Mouse (Mus musculus): ENCODE results near the gene Ctsd. TPM values are rescaled to one million over a fixed set of nuclear protein-coding genes. Genes with fewer than 3 reads are reported as not detected.

Ctsd gene
- total and polyA plus RNA-seq, 3 experiments = 61.2 to 107 (median 104) TPM

DNA sequence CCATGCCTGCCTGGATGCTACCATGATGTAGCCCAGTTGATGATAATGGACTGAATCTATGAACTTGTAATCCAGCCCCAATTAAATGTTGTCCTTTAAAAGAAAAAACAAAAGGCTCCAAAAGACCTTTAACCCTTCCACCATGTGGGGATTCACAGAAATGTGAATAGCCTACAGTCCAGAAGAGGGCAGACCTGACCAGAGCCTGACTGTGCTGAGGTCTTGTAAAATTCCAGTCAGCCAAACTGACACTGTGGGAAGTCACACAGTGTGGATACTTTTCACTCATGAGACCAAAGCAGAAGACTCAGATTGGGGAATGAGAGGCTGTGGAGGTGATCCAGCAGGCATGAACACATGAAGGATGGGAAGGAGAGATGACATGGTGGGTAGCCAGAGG is 27.1 kb downstream of the Ctsd start:
- in situ Hi-C loops (cut with MboI; ENCODE audit: low pct_ligation_motif_present, low pct_unique_long_range_greater_than_20kb, low sequenced_read_pairs) = no loop called here
- H3K36me3 ChIP-seq (replicated peaks in 1 of 2; ENCODE audit: control insufficient read depth in 1 of 2, insufficient read depth in 1 of 2, low read length in 1 of 2) = no peaks in the 10 kb centered on the region
- DNase-seq (ENCODE audit: extremely low read depth) = no peak
- TF ChIP-seq SMC3 (IDR thresholded peaks at IDR 0.05; ENCODE audit: low read depth, low read length) (peak; percentile 22; the same call in 1 of the 2 replicates), RAD21 (IDR thresholded peaks at IDR 0.05; ENCODE audit: low read depth, low read length) (peak; percentile 28), ZC3H11A (IDR thresholded peaks at IDR 0.05; ENCODE audit: low read depth, low read length) (no peak), CTCF (conservative IDR thresholded peaks at IDR 0.05 in 1 of 2, IDR thresholded peaks at IDR 0.05 in 1 of 2; ENCODE audit: low read depth in 2 of 2, low read length in 2 of 2) (peak in 1 of 2 experiments; percentile 35; a peak in 2 of 4 replicates)
- H3K9ac ChIP-seq (ENCODE audit: insufficient read depth, low read depth) = no peak overlapping the region
- no peak overlapping the region for H3K27ac ChIP-seq (ENCODE audit: insufficient read depth, low read depth)
- dilution Hi-C loops (cut with MboI; ENCODE audit: extremely low pct_ligation_motif_present, extremely low pct_unique_long_range_greater_than_20kb, low sequenced_read_pairs) = no loop called here
- H3K4me3 ChIP-seq (replicated peaks in 1 of 3; ENCODE audit: low read depth in 2 of 3, low read length in 2 of 3, poor library complexity in 1 of 3) = no peak overlapping the region
- no peak overlapping the region for H3K4me2 ChIP-seq (ENCODE audit: insufficient read depth, low read depth, poor library complexity, severe bottlenecking)
- peaks cover 26% of the 10 kb centered on the region for H3K27me3 ChIP-seq (replicated peaks)
- H3K4me1 ChIP-seq (ENCODE audit: control insufficient read depth in 1 of 2, insufficient read depth in 2 of 2) = peaks cover 0 to 21% of the 10 kb centered on the region in 2 experiments; a peak in 2 of 4 replicates
- no peaks in the 10 kb centered on the region for H3K9me3 ChIP-seq (replicated peaks; ENCODE audit: low read length)
- H3K79me2 ChIP-seq (replicated peaks; ENCODE audit: control insufficient read depth, extremely low read depth, insufficient read depth, poor library complexity, severe bottlenecking) = no peaks in the 10 kb centered on the region

- TF ChIP-seq NELFE (IDR thresholded peaks at IDR 0.05; ENCODE audit: low read depth, low read length) = no peak
- no peak for TF ChIP-seq CHD2 (IDR thresholded peaks at IDR 0.05; ENCODE audit: low read length)
- no peak for TF ChIP-seq UBTF (IDR thresholded peaks at IDR 0.05; ENCODE audit: low read depth, low read length)
- no peak for TF ChIP-seq POLR2A (IDR thresholded peaks at IDR 0.05; ENCODE audit: low read depth, low read length)
- TF ChIP-seq BHLHE40 (IDR thresholded peaks at IDR 0.05; ENCODE audit: low read depth, low read length) = no peak
- TF ChIP-seq TBP (conservative IDR thresholded peaks at IDR 0.05; ENCODE audit: low read depth, low read length) = no peak
- TF ChIP-seq ZKSCAN1 (IDR thresholded peaks at IDR 0.05; ENCODE audit: borderline replicate concordance, low read depth, low read length) = no peak
- no peak for TF ChIP-seq GABPA (IDR thresholded peaks at IDR 0.05; ENCODE audit: insufficient replicate concordance, low read depth, low read length)
- TF ChIP-seq POLR2AphosphoS2 (IDR thresholded peaks at IDR 0.05; ENCODE audit: low read depth, low read length) = no peak
- TF ChIP-seq JUN (IDR thresholded peaks at IDR 0.05; ENCODE audit: insufficient read depth, low read depth, low read length) = no peak
- no peak for TF ChIP-seq ELF1 (IDR thresholded peaks at IDR 0.05; ENCODE audit: low read depth, low read length)
- no peak for TF ChIP-seq MAZ (IDR thresholded peaks at IDR 0.05; ENCODE audit: low read depth, low read length)
- no peak for TF ChIP-seq MYC (IDR thresholded peaks at IDR 0.05; ENCODE audit: low read depth, low read length)
- no peak for TF ChIP-seq SMC3 (IDR thresholded peaks at IDR 0.05; ENCODE audit: low read depth, low read length)
- TF ChIP-seq SIN3A (IDR thresholded peaks at IDR 0.05; ENCODE audit: low read length) = no peak
- no peak for TF ChIP-seq EP300 (IDR thresholded peaks at IDR 0.05; ENCODE audit: low read length)
- no peak for TF ChIP-seq USF2 (conservative IDR thresholded peaks at IDR 0.05; ENCODE audit: low read depth, low read length)
- no peak for TF ChIP-seq CHD1 (IDR thresholded peaks at IDR 0.05; ENCODE audit: low read depth, low read length)
- TF ChIP-seq CTCF (conservative IDR thresholded peaks at IDR 0.05 in 1 of 2, IDR thresholded peaks at IDR 0.05 in 1 of 2; ENCODE audit: low read depth in 2 of 2, low read length in 2 of 2) = no peak
- no peak for TF ChIP-seq JUND (conservative IDR thresholded peaks at IDR 0.05; ENCODE audit: low read depth, low read length)
- Histone ChIP-seq H3K27ac (ENCODE audit: insufficient read depth, low read depth) (no peak overlapping the region), H3K4me2 (ENCODE audit: insufficient read depth, low read depth, poor library complexity, severe bottlenecking) (no peak overlapping the region), H3K9me3 (replicated peaks; ENCODE audit: low read length) (no peaks in the 10 kb centered on the region), H3K9ac (ENCODE audit: insufficient read depth, low read depth) (no peak overlapping the region), H3K4me3 (replicated peaks in 1 of 3; ENCODE audit: low read depth in 2 of 3, low read length in 2 of 3, poor library complexity in 1 of 3) (no peak overlapping the region), H3K79me2 (replicated peaks; ENCODE audit: control insufficient read depth, extremely low read depth, insufficient read depth, poor library complexity, severe bottlenecking) (no peaks in the 10 kb centered on the region), H3K36me3 (replicated peaks in 1 of 2; ENCODE audit: control insufficient read depth in 1 of 2, insufficient read depth in 1 of 2, low read length in 1 of 2) (no peaks in the 10 kb centered on the region), H3K4me1 (ENCODE audit: control insufficient read depth in 1 of 2, insufficient read depth in 2 of 2) (peaks cover 0 to 21% of the 10 kb centered on the region in 2 experiments; a peak in 2 of 4 replicates), H3K27me3 (replicated peaks) (peaks cover 26% of the 10 kb centered on the region)
- no peak for DNase-seq (ENCODE audit: extremely low read depth)
- dilution Hi-C loops (cut with MboI; ENCODE audit: extremely low pct_ligation_motif_present, extremely low pct_unique_long_range_greater_than_20kb, low sequenced_read_pairs) (no loop called here), in situ Hi-C loops (cut with MboI; ENCODE audit: low pct_ligation_motif_present, low pct_unique_long_range_greater_than_20kb, low sequenced_read_pairs) (no loop called here)
Observed at GRCm38 (mm10) chr7:142359129-142359528, 28.7 kb downstream of the Ctsd start.

All from CH12.LX (cell line).